ENCODE assay signal across 8 mouse cellular contexts in the genomic region with DNA sequence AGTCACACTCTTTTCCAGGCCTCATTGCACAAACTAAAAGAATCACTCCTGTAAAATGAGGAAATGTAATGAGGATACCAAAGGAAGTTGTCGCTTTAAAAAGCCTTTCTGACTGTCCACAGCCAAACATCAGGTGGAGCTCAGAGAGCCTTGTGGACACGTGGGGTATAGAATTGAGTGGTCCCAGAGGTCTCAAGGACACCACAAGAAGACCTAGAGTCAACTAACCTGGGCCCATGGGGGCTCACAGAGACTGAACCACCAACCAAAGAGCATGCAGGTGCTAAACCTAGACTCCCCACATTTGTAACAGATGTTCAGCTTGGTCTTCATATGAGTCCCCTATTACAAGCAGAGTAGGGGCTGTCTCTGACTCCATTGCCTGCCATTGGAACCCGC.
DNase-seq lines count a peak whose midpoint lies in the region; ATAC-seq and TF ChIP-seq lines count a peak whose summit lies in the region.
"Not testable (repeated sequence)": the region's sequence is repeated elsewhere in the genome, so short reads cannot be mapped to it uniquely, and the experiment has no call there.

No protein-coding gene starts in this region.

- H3K27me3 ChIP-seq in embryonic facial prominence, embryonic 10.5 days (replicated peaks; ENCODE audit: low read depth, poor library complexity, severe bottlenecking); forebrain, embryonic 12.5 days; forebrain, postnatal 0 days (ENCODE audit: insufficient read depth, low read length); hindbrain, embryonic 13.5 days; intestine, postnatal 0 days (replicated peaks; ENCODE audit: control insufficient read depth, insufficient read depth, low read length); midbrain, embryonic 11.5 days (ENCODE audit: control insufficient read depth, insufficient read depth, low read length); midbrain, embryonic 16.5 days (ENCODE audit: control insufficient read depth, insufficient read depth, low read depth, low read length); neural tube, embryonic 14.5 days (ENCODE audit: control insufficient read depth, insufficient read depth, low read length): not testable (repeated sequence)

- not testable (repeated sequence) for H3K27ac ChIP-seq in embryonic facial prominence, embryonic 10.5 days (replicated peaks); forebrain, postnatal 0 days (ENCODE audit: low read depth, low read length); hindbrain, embryonic 13.5 days; intestine, postnatal 0 days (ENCODE audit: low read depth, low read length); midbrain, embryonic 11.5 days (ENCODE audit: low read depth, low read length); midbrain, embryonic 16.5 days (ENCODE audit: low read length); neural tube, embryonic 14.5 days (ENCODE audit: low read depth, low read length)
- 0 out of 2 replicates have a peak overlapping the region, but pooled peaks have one; percentile 6 for H3K27ac ChIP-seq in forebrain, embryonic 12.5 days

- DNase-seq in embryonic facial prominence, embryonic 10.5 days (ENCODE audit: low spot score); forebrain, postnatal 0 days; midbrain, embryonic 11.5 days (ENCODE audit: low spot score, missing footprints): not testable (repeated sequence)

- not testable (repeated sequence) for H3K4me1 ChIP-seq in embryonic facial prominence, embryonic 10.5 days; forebrain, postnatal 0 days (ENCODE audit: insufficient read depth); intestine, postnatal 0 days (replicated peaks; ENCODE audit: control insufficient read depth, insufficient read depth, low read length); midbrain, embryonic 11.5 days (ENCODE audit: control insufficient read depth, insufficient read depth, low read length); midbrain, embryonic 16.5 days (ENCODE audit: control insufficient read depth, insufficient read depth, low read length); neural tube, embryonic 14.5 days (ENCODE audit: control insufficient read depth, insufficient read depth, low read length)
- H3K4me1 ChIP-seq in forebrain, embryonic 12.5 days: peaks cover 13% of the 10 kb centered on the region
- H3K4me1 ChIP-seq in hindbrain, embryonic 13.5 days (replicated peaks): peaks cover 18% of the 10 kb centered on the region

- ATAC-seq in forebrain, embryonic 12.5 days (ENCODE audit: low FRiP score): peak; percentile 44; the same call in 1 of the 2 replicates
- ATAC-seq in forebrain, postnatal 0 days; intestine, postnatal 0 days: not testable (repeated sequence)
- ATAC-seq in hindbrain, embryonic 13.5 days (ENCODE audit: low FRiP score): peak; percentile 60
- ATAC-seq in midbrain, embryonic 11.5 days (ENCODE audit: low FRiP score): 0 out of 2 replicates have a peak, but pooled peaks have one; percentile 22
- peak; percentile 29; the same call in 1 of the 2 replicates for ATAC-seq in midbrain, embryonic 16.5 days
- peak; percentile 38; the same call in 1 of the 2 replicates for ATAC-seq in neural tube, embryonic 14.5 days (ENCODE audit: low read depth)

- H3K4me2 ChIP-seq in forebrain, embryonic 12.5 days; midbrain, embryonic 11.5 days; midbrain, embryonic 16.5 days (ENCODE audit: low read length): not testable (repeated sequence)
- peak overlapping the region; percentile 16; the same call in 1 of the 2 replicates for H3K4me2 ChIP-seq in forebrain, postnatal 0 days (ENCODE audit: low read depth)
- H3K4me2 ChIP-seq in hindbrain, embryonic 13.5 days: peak overlapping the region; percentile 37
- peak overlapping the region; percentile 32; the same call in 1 of the 2 replicates for H3K4me2 ChIP-seq in intestine, postnatal 0 days (replicated peaks; ENCODE audit: low read depth)
- 0 out of 2 replicates have a peak overlapping the region, but pooled peaks have one; percentile 1 for H3K4me2 ChIP-seq in neural tube, embryonic 14.5 days (ENCODE audit: low read depth, low read length)

- TF ChIP-seq CTCF in forebrain, postnatal 0 days (IDR thresholded peaks at IDR 0.05; ENCODE audit: low read depth); intestine, postnatal 0 days (IDR thresholded peaks at IDR 0.05; ENCODE audit: low read depth): not testable (repeated sequence)

- H3K9ac ChIP-seq in forebrain, embryonic 12.5 days; forebrain, postnatal 0 days; hindbrain, embryonic 13.5 days; intestine, postnatal 0 days (ENCODE audit: low read depth, low read length); midbrain, embryonic 11.5 days (ENCODE audit: low read length); midbrain, embryonic 16.5 days (ENCODE audit: low read depth, low read length); neural tube, embryonic 14.5 days (replicated peaks; ENCODE audit: low read depth, low read length): not testable (repeated sequence)

- not testable (repeated sequence) for H3K36me3 ChIP-seq in embryonic facial prominence, embryonic 10.5 days (replicated peaks); forebrain, embryonic 12.5 days (replicated peaks); forebrain, postnatal 0 days (ENCODE audit: insufficient read depth); hindbrain, embryonic 13.5 days; intestine, postnatal 0 days (ENCODE audit: control insufficient read depth, insufficient read depth); midbrain, embryonic 11.5 days (ENCODE audit: control insufficient read depth, insufficient read depth, low read length); midbrain, embryonic 16.5 days (ENCODE audit: control insufficient read depth, insufficient read depth, low read length); neural tube, embryonic 14.5 days (ENCODE audit: control insufficient read depth, insufficient read depth, low read length)

- H3K9me3 ChIP-seq in embryonic facial prominence, embryonic 10.5 days; forebrain, embryonic 12.5 days; forebrain, postnatal 0 days (ENCODE audit: low read length); hindbrain, embryonic 13.5 days; intestine, postnatal 0 days (ENCODE audit: control insufficient read depth); midbrain, embryonic 11.5 days (ENCODE audit: control insufficient read depth, low read length); midbrain, embryonic 16.5 days (replicated peaks; ENCODE audit: control insufficient read depth, low read length, poor library complexity, severe bottlenecking); neural tube, embryonic 14.5 days (ENCODE audit: control insufficient read depth, low read length): not testable (repeated sequence)

- H3K4me3 ChIP-seq in embryonic facial prominence, embryonic 10.5 days: peak overlapping the region; percentile 35; the same call in 1 of the 2 replicates
- H3K4me3 ChIP-seq in forebrain, embryonic 12.5 days (replicated peaks); forebrain, postnatal 0 days (ENCODE audit: low read depth, low read length); hindbrain, embryonic 13.5 days; intestine, postnatal 0 days (ENCODE audit: low read depth, low read length); midbrain, embryonic 11.5 days (ENCODE audit: low read depth, low read length); midbrain, embryonic 16.5 days (ENCODE audit: low read depth, low read length); neural tube, embryonic 14.5 days (ENCODE audit: low read depth, low read length): not testable (repeated sequence)

- 59% methylated on average over 3 of the region's 3 CpGs for WGBS in embryonic facial prominence, embryonic 10.5 days
- 42% methylated on average over 3 of the region's 3 CpGs for WGBS in forebrain, embryonic 12.5 days
- WGBS in forebrain, postnatal 0 days: 41% methylated on average over 3 of the region's 3 CpGs
- WGBS in hindbrain, embryonic 13.5 days: 45% methylated on average over 3 of the region's 3 CpGs
- WGBS in intestine, postnatal 0 days: 60% methylated on average over 3 of the region's 3 CpGs
- WGBS in midbrain, embryonic 11.5 days: 52% methylated on average over 3 of the region's 3 CpGs
- WGBS in midbrain, embryonic 16.5 days: 51% methylated on average over 3 of the region's 3 CpGs
- 39% methylated on average over 3 of the region's 3 CpGs for WGBS in neural tube, embryonic 14.5 days
